Mouse (Mus musculus) E14TG2a.4 (cell line): Measurements from ENCODE around the gene Immp2l.

Experiments used
- CTCF ChIP-seq: conservative IDR thresholded peaks from 2 replicates; pipeline ENCODE4 v1.5.1; 2014; ENCODE audit warnings: low read length
- NANOG ChIP-seq: IDR thresholded peaks from 2 replicates; pipeline ENCODE4 v1.6.1; 2014; ENCODE audit warnings: borderline replicate concordance, low read length, mixed read lengths
- POU5F1 ChIP-seq: IDR thresholded peaks from 2 replicates; pipeline ENCODE4 v1.6.1; 2014; ENCODE audit warnings: low read length, borderline replicate concordance

- no peak for TF ChIP-seq CTCF
- TF ChIP-seq POU5F1, result no peak
- no peak for TF ChIP-seq NANOG
Measured at GRCm38 (mm10) chr12:41469096-41469801, 445.4 kb downstream of the Immp2l start.
